Mouse (Mus musculus): ENCODE data around the gene Rbms1. TPM values are rescaled to one million over a fixed set of nuclear protein-coding genes. Genes with fewer than 3 reads are reported as not detected.

Rbms1 gene
- polyA plus RNA-seq, 1 experiment from 2014 or later, result 78.6 TPM

DNA sequence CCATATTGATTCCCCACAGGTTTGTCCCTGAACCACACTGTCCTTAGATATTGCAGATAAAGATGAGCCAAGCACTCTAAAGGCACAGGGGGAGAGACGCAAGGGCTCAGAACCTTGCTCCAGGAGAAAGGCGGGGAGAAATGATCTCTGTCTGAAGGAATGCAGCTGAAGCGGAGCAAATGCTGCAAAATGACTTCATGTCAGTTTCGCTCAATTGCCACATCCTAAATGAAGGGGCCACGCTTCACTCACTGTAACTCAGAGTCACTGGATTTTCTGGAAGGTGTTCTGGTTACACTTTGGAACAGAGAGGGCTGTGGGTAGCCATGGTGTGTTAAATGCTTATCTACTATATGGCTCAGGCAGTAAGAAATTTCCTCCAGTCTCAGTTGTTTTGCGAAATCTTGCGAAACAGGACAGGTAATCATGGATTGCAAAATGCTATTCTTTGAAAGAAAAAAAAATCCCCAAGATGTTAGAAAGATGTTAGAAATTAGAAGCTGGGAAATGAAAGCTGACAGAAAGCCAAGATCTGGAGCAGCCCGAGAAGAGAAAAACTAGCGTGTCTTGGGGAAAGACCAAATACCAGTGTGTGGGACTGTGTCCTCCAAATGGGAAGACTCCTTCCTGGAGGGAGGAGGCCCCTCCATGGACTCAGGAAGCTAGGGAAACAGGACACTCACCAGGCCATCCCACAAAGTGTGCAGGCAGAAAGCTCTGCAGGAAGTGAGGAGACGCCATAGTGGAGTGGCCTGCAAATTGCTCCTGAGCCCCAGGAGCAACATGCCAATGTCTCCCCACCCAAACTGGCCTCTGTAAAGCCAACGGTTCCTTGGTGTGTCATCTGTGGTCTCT lies 155.4 kb downstream of the Rbms1 start:
- no peak overlapping the region for H3K27ac ChIP-seq (ENCODE audit: low read depth, low read length)
- no peak overlapping the region for H3K4me3 ChIP-seq (ENCODE audit: low read depth, low read length)
- no peaks in the 10 kb centered on the region for H3K27me3 ChIP-seq (ENCODE audit: control insufficient read depth, insufficient read depth, low read length)
- 84% methylated on average over 11 of the region's 11 CpGs for WGBS
- no peak for ATAC-seq (ENCODE audit: low FRiP score)
- no peak overlapping the region for H3K4me2 ChIP-seq (replicated peaks; ENCODE audit: low read depth, low read length)
- H3K9ac ChIP-seq (ENCODE audit: low read depth, low read length), result no peak overlapping the region
- no peaks in the 10 kb centered on the region for H3K4me1 ChIP-seq (replicated peaks; ENCODE audit: control insufficient read depth, insufficient read depth, low read length)
- DNase-seq (ENCODE audit: low spot score), result no peak
- no peaks in the 10 kb centered on the region for H3K9me3 ChIP-seq (ENCODE audit: control insufficient read depth, low read length)
- no peaks in the 10 kb centered on the region for H3K36me3 ChIP-seq (ENCODE audit: control insufficient read depth, insufficient read depth, low read length)

GRCm38 (mm10) chr2:60804763-60805162 lies 158.2 kb downstream of the Rbms1 start:
- DNase-seq (ENCODE audit: low spot score), result no peak
- Histone ChIP-seq H3K36me3 (ENCODE audit: control insufficient read depth, insufficient read depth, low read length) (no peaks in the 10 kb centered on the region), H3K4me3 (ENCODE audit: low read depth, low read length) (no peak overlapping the region), H3K27me3 (ENCODE audit: control insufficient read depth, insufficient read depth, low read length) (no peaks in the 10 kb centered on the region), H3K9me3 (ENCODE audit: control insufficient read depth, low read length) (no peaks in the 10 kb centered on the region), H3K4me1 (replicated peaks; ENCODE audit: control insufficient read depth, insufficient read depth, low read length) (no peaks in the 10 kb centered on the region), H3K9ac (ENCODE audit: low read depth, low read length) (no peak overlapping the region), H3K27ac (ENCODE audit: low read depth, low read length) (no peak overlapping the region), H3K4me2 (replicated peaks; ENCODE audit: low read depth, low read length) (no peak overlapping the region)
- WGBS, result 72% methylated on average over 7 of the region's 7 CpGs
- no peak for ATAC-seq (ENCODE audit: low FRiP score)

DNA sequence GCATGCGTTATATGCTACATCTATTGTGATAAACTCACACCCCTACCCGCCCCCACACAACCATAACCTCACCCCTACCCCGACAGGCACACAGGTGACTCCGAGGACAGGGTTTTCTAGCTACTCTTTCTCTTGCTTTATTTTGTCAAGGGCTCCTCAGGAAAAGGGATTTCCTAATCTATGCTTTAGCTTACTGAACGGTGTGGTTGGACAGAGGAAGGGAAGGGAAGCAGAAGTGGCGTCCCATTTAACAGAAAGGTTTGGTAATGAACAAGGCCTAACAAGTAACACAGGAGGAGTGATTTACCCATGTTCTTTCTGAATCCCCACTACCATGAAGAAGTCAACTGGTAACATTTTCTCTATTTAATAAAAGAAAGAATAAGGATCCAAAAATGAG lies 159.6 kb downstream of the Rbms1 start:
- H3K36me3 ChIP-seq (ENCODE audit: control insufficient read depth, insufficient read depth, low read length), result no peaks in the 10 kb centered on the region
- DNase-seq (ENCODE audit: low spot score) (no peak), ATAC-seq (ENCODE audit: low FRiP score) (no peak)
- no peak overlapping the region for H3K4me3 ChIP-seq (ENCODE audit: low read depth, low read length)
- H3K27ac ChIP-seq (ENCODE audit: low read depth, low read length), result no peak overlapping the region
- no peaks in the 10 kb centered on the region for H3K4me1 ChIP-seq (replicated peaks; ENCODE audit: control insufficient read depth, insufficient read depth, low read length)
- 86% methylated on average over 6 of the region's 6 CpGs for WGBS
- H3K27me3 ChIP-seq (ENCODE audit: control insufficient read depth, insufficient read depth, low read length), result no peaks in the 10 kb centered on the region
- no peak overlapping the region for H3K9ac ChIP-seq (ENCODE audit: low read depth, low read length)
- H3K9me3 ChIP-seq (ENCODE audit: control insufficient read depth, low read length), result no peaks in the 10 kb centered on the region
- no peak overlapping the region for H3K4me2 ChIP-seq (replicated peaks; ENCODE audit: low read depth, low read length)

- no peaks in the 10 kb centered on the region for H3K36me3 ChIP-seq (ENCODE audit: control insufficient read depth, insufficient read depth, low read length)
- no peaks in the 10 kb centered on the region for H3K4me1 ChIP-seq (replicated peaks; ENCODE audit: control insufficient read depth, insufficient read depth, low read length)
- no peak overlapping the region for H3K27ac ChIP-seq (ENCODE audit: low read depth, low read length)
- H3K4me2 ChIP-seq (replicated peaks; ENCODE audit: low read depth, low read length), result no peak overlapping the region
- DNase-seq (ENCODE audit: low spot score) (no peak), ATAC-seq (ENCODE audit: low FRiP score) (no peak)
- H3K4me3 ChIP-seq (ENCODE audit: low read depth, low read length), result no peak overlapping the region
- no peaks in the 10 kb centered on the region for H3K27me3 ChIP-seq (ENCODE audit: control insufficient read depth, insufficient read depth, low read length)
- H3K9me3 ChIP-seq (ENCODE audit: control insufficient read depth, low read length), result no peaks in the 10 kb centered on the region
- H3K9ac ChIP-seq (ENCODE audit: low read depth, low read length), result no peak overlapping the region
- whole genome bisulfite sequencing, result 53% methylated on average over 8 of the region's 8 CpGs
These were observed 160.2 kb downstream of the Rbms1 start for GRCm38 (mm10) chr2:60802828-60803227.

GRCm38 (mm10) chr2:60802191-60802590 lies 160.8 kb downstream of the Rbms1 start:
- peak; percentile 57 for DNase-seq (ENCODE audit: low spot score)
- Histone ChIP-seq H3K9me3 (ENCODE audit: control insufficient read depth, low read length) (no peaks in the 10 kb centered on the region), H3K4me3 (ENCODE audit: low read depth, low read length) (no peak overlapping the region), H3K27ac (ENCODE audit: low read depth, low read length) (no peak overlapping the region), H3K36me3 (ENCODE audit: control insufficient read depth, insufficient read depth, low read length) (no peaks in the 10 kb centered on the region), H3K9ac (ENCODE audit: low read depth, low read length) (no peak overlapping the region), H3K27me3 (ENCODE audit: control insufficient read depth, insufficient read depth, low read length) (no peaks in the 10 kb centered on the region), H3K4me1 (replicated peaks; ENCODE audit: control insufficient read depth, insufficient read depth, low read length) (no peaks in the 10 kb centered on the region), H3K4me2 (replicated peaks; ENCODE audit: low read depth, low read length) (no peak overlapping the region)
- WGBS, result 31% methylated on average over 4 of the region's 4 CpGs
- ATAC-seq (ENCODE audit: low FRiP score), result peak; percentile 39; the same call in 1 of the 2 replicates

- no peak for ATAC-seq (ENCODE audit: low FRiP score)
- Histone ChIP-seq H3K4me1 (replicated peaks; ENCODE audit: control insufficient read depth, insufficient read depth, low read length) (no peaks in the 10 kb centered on the region), H3K9ac (ENCODE audit: low read depth, low read length) (no peak overlapping the region), H3K4me2 (replicated peaks; ENCODE audit: low read depth, low read length) (no peak overlapping the region), H3K4me3 (ENCODE audit: low read depth, low read length) (no peak overlapping the region), H3K9me3 (ENCODE audit: control insufficient read depth, low read length) (no peaks in the 10 kb centered on the region), H3K36me3 (ENCODE audit: control insufficient read depth, insufficient read depth, low read length) (no peaks in the 10 kb centered on the region), H3K27ac (ENCODE audit: low read depth, low read length) (no peak overlapping the region), H3K27me3 (ENCODE audit: control insufficient read depth, insufficient read depth, low read length) (no peaks in the 10 kb centered on the region)
- 49% methylated on average over 12 of the region's 12 CpGs for WGBS
- no peak for DNase-seq (ENCODE audit: low spot score)
These were observed 161.3 kb downstream of the Rbms1 start for GRCm38 (mm10) chr2:60801571-60802155.

DNA sequence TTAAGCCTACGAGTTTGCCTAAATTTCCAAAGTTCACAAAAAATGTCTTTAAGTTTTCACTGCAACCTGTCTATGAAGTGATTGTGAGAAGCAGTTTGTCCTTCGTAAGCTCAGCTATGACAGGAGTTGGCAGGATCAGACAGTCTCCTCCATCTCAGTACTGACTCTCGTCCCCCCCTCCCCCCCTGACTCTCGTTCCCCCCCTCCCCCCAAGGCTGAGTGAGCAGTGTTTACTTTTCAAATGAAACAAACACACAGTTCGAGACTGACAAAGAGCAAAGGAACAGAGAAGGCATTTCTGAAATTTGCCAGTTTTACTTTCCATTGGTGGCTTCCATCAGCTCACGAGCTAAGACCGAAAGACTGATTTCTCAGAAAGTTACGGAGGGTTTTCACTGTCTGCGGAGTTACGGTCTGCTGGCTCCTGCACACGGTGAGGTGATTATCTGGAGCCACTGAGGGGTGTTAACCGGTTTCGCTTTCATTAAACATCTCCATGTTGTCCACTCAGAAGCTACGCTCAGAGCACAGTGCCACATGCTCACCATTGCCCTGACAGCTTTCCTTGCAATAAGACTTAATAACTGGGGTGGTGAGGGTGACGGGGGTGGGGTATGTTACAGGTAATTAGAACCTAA lies 162.0 kb downstream of the Rbms1 start:
- Histone ChIP-seq H3K36me3 (ENCODE audit: control insufficient read depth, insufficient read depth, low read length) (no peaks in the 10 kb centered on the region), H3K27me3 (ENCODE audit: control insufficient read depth, insufficient read depth, low read length) (no peaks in the 10 kb centered on the region)

GRCm38 (mm10) chr2:60799816-60800215 lies 163.2 kb downstream of the Rbms1 start:
- no peak for DNase-seq (ENCODE audit: low spot score)
- Histone ChIP-seq H3K27me3 (ENCODE audit: control insufficient read depth, insufficient read depth, low read length) (no peaks in the 10 kb centered on the region), H3K4me2 (replicated peaks; ENCODE audit: low read depth, low read length) (no peak overlapping the region), H3K9me3 (ENCODE audit: control insufficient read depth, low read length) (no peaks in the 10 kb centered on the region), H3K9ac (ENCODE audit: low read depth, low read length) (no peak overlapping the region), H3K27ac (ENCODE audit: low read depth, low read length) (no peak overlapping the region), H3K4me1 (replicated peaks; ENCODE audit: control insufficient read depth, insufficient read depth, low read length) (no peaks in the 10 kb centered on the region; the same call in 1 of the 2 replicates), H3K36me3 (ENCODE audit: control insufficient read depth, insufficient read depth, low read length) (no peaks in the 10 kb centered on the region), H3K4me3 (ENCODE audit: low read depth, low read length) (no peak overlapping the region)
- no peak for ATAC-seq (ENCODE audit: low FRiP score)
- 83% methylated on average over 7 of the region's 7 CpGs for WGBS

More for the DNA sequence above, 162.0 kb downstream of the Rbms1 start:
- Histone ChIP-seq H3K9me3 (ENCODE audit: control insufficient read depth, low read length) (no peaks in the 10 kb centered on the region), H3K4me2 (replicated peaks; ENCODE audit: low read depth, low read length) (no peak overlapping the region), H3K27ac (ENCODE audit: low read depth, low read length) (no peak overlapping the region), H3K9ac (ENCODE audit: low read depth, low read length) (no peak overlapping the region), H3K4me3 (ENCODE audit: low read depth, low read length) (no peak overlapping the region), H3K4me1 (replicated peaks; ENCODE audit: control insufficient read depth, insufficient read depth, low read length) (no peaks in the 10 kb centered on the region; the same call in 1 of the 2 replicates)
- ATAC-seq (ENCODE audit: low FRiP score) (0 out of 2 replicates have a peak, but pooled peaks have one; percentile 36), DNase-seq (ENCODE audit: low spot score) (no peak)
- 32% methylated on average over 15 of the region's 15 CpGs for WGBS
